Mouse (Mus musculus): ENCODE measurements around the gene Slc35a5. TPM values are rescaled to one million over a fixed set of nuclear protein-coding genes. Genes with fewer than 3 reads are reported as not detected.
A peak's percentile ranks its signal among the peaks of the same experiment; 100 is the strongest.

The Slc35a5 gene
- total RNA-seq, 4 experiments from 2014 or later = 4.0 to 5.5 (median 4.6) TPM

DNA sequence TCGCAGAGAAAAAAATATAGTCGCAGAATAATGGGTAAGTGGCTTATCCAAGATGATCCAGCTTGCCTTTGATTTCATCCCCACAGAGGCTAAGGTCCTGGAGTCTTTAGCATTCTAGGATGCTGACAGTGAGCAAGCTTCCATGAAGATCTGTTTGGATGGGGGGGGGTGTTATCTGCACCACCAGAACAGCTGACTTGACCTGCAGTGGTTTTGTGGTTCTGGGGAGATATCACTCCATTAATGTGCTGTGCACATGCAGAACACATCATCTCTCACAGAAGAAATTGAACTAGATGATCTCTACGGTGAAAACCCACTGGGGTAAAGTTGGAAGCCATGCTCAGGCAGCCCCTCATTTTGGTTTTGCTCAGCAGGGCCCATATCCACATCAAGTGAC, 41.3 kb downstream of the Slc35a5 start:
- no peak for DNase-seq (ENCODE audit: low spot score in 2 of 2)

DNA sequence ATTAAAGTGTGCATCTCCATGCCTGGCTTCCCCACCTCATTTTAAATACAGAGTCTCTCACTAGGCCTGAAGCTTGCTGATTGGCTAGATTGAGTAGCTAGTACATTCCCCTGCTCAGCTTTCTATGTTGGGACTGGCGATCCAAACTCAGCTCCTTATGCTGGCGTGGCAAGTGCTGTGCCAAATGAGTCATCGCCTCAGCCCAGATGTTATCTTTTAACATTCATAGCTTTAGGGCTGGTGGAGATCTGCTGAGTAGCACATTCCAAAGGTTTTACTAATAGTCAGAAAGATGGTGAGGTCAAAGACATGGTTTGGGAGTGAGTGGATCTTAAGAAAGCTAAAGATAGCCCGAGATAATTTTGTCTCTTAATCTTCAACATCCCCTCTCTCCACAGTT, 48.0 kb downstream of the Slc35a5 start:
- peak in 1 of 2 experiments; percentile 33 for DNase-seq (ENCODE audit: low spot score in 2 of 2)

DNA sequence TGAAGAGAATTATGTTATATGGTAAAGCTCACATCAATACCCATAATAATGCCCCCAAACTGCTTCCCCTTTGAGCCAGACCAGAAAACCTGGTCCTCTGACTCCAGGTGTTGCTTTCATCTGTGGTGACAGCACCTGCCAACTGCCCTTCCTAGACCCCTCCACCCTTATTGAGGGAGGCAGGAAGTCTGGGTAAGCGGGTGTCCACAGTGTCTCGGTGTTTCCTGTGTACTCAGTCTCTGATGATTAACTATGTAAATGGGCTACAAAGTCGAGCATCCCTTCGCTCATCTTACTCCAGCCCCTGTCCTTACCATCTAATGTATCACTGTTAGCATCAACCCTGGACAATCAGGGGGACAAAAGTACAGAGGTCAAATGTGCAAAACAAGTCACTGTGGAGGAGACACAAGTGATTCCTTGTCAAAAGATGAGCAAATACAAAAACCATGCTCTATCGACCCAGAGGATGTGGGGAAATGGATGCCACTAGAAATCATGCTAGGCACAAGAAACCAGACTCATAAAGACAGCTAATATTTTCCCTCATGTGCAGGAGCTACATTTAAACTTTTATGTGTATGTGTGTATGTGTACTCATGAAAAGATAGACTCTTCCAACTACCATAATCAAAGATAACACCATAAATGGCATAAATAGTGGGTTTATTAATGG, 50.2 kb downstream of the Slc35a5 start:
- no peak for DNase-seq (ENCODE audit: low spot score in 2 of 2)

DNA sequence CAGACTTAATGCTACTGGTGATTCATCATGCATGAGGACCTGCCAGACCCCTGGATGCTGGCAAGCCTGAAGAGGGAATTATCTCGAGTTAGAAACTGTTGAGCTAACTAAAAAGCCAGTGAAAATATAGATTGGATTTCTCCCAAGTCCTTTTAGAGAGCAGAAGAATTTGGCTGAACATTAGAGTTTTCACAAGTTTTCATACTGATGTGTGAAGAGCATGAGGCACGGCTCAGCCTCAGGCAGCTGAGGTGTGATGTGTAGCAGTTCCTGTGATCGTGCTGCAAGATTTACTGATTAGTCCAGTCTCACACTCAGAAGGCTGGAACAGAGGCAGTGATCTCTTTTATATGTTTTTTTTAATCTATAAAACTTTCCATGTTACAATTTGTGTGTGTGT, 53.5 kb downstream of the Slc35a5 start:
- DNase-seq (ENCODE audit: low spot score in 2 of 2) = no peak

DNA sequence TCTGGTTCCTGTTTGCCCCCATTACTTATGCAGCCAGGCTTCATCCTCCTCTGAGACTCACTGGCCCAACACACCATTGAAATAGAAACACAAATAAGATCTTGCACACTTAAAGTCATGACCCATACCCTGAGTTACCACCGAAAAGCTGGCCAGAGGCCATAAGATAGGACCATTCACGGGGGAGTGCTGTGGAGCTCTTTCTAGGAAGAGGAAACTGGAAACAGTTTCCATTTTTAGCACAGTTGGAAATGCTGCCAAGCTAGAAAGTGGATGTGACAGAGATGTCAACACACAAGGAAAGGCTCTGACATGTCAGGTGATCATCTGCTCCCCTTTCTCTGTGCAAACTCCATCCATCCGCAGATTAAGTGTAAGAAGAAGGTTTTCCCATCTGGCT, 57.6 kb downstream of the Slc35a5 start:
- DNase-seq (ENCODE audit: low spot score in 2 of 2) = no peak

DNA sequence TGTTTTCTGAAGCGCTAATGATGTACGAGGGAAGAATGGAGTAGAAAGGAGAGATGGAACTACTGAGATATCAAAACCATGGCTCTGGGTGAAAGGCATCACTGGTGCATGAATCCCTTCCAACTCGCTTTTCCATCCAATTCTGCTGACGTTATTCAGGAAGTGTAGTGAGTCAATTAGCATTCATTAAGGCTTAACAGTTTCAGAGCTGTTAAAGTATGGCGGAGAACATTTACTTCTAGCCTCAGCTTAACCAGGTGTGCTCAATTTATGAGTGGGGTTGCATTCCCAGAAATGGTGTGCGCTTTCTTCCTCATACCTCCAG, 59.7 kb downstream of the Slc35a5 start:
- DNase-seq (ENCODE audit: low spot score in 2 of 2) = no peak

DNA sequence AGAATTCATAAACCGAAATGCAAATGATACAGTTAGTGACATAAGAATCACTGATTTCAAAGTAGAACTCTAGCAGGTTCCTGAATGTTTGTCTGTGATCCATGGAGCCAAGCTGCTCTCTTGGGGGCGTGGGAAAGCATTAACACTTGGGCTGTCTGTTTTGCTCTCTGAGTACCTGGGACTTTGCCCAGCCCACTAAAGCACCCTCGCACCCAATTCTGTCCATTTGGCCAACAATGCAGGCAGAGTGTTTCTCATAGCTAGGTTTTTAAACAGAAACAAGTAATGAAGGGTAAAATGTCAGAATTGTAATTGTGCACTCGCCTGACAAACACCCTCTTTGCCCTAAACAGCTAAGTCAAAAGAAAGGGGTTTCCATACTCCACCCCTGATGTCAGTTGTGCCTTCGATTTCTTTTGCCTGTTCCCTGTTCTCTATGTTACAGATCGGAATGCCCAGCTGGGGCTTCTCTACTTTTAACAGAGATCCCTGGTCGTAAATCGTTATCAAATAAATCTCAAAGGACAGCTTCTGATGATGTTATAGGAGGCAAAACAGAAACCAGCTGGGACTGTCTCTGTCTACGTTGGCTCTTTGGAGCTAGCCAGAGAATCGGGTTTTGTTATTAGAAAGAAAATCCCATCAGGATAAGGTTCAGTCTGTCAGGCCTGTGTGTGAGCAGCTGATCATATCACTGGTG, 60.2 kb downstream of the Slc35a5 start:
- DNase-seq (ENCODE audit: low spot score in 2 of 2) = no peak

DNA sequence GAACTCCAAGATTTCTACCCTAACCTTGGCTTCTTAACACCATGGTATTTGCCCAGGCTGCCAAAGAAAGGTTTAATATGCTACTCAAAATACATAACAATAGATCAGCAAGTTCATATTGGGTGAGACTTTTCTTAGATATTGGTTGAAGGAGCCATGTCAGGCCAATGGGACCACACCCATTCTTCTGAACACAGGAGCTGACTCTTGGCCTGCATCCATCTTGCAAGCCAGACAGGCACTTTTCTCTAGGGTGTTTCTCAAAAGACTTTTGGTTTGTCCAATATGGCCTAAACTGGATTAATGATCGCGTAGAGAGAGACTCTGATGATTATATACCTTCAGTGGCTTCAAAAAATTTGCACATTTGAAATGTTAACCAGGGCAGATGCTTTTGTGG, 61.0 kb downstream of the Slc35a5 start:
- DNase-seq (ENCODE audit: low spot score in 2 of 2) = no peak

DNA sequence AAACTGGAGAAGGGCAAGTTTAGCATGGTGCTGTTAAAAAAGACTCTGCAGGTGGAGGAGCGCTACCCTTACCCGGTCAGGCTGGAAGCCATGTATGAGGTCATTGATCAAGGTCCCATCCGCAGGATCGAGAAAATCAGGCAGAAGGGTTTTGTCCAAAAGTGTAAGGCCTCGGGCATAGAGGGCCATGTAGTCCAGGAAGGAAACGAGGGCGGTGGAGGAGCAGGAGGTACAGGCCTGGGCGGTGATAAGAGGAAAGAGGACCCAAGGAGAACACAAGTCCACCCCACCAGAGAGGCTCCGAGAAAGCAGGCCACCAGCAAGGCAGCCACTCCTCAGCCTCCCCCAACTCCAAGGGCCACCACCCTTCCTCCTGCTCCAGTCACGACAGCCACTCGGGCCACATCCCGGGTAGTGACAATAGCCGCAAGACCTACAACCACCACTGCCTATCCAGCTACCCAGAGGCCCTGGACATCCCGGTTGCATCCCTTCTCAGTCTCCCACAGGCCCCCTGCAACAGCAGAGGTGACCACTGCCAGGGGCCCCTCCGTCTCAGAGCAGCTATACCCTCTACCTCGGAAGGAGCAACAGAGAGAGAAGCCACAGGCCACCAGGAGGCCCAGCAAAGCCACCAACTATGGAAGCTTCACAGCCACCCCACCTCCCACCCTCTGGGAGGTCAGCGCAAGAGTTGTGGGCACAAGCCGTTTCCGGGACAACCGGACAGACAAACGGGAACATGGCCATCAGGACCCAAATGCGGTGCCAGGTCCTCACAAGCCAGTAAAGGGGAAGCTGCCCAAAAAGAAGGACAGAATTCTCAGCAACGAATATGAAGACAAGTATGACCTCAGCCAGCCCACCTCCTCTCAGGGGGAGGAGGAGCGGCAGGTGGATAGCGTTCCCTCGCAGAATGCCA, 62.7 kb downstream of the Slc35a5 start:
- no peak for DNase-seq (ENCODE audit: low spot score in 2 of 2)

DNA sequence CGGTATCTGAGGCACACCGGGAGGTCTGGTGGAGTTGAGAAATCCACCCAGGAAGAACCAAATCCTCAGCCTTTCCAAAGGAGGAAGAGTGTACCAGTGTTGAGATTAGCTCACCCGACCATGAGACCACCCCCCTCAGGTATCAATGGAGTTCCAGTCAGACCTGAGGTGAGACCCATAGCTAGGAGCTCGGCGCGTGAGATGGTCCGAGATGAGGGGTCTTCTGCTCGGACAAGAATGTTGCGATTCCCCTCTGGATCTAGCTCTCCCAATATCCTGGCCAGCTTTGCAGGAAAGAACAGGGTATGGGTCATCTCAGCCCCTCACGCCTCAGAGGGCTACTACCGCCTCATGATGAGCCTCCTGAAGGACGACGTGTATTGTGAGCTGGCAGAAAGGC, 63.5 kb downstream of the Slc35a5 start:
- DNase-seq (ENCODE audit: low spot score in 2 of 2) = no peak

DNA sequence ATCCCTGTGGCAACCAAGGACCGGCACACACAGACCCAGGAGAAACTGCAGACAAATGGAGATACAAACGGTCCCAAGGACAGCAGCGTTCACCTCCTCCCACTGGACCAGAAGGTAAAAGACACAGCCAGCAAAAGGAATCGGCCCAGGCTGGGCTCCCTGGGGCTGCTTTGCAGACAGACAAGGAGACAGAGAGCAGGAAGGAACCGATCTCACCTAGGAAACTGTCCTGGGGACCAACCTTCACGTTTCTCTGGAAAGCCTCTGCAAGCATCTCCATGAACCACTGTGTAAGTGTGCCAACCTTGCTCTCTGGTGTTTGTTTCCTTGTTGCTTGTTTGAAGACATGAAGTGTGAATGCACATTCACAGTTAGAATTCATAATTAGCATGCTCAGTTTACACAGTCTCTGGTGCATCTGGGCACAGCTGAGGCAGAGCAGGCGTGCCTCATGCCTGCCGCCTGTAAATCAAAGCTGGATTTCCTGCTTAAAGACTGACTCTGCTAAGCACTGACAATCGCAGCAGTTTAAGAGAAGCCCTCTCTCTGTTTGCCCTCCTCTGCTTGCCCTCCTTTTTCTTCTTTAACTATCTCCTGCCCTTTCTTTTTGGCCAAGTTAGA, 64.3 kb downstream of the Slc35a5 start:
- DNase-seq (ENCODE audit: low spot score in 2 of 2) = no peak

DNA sequence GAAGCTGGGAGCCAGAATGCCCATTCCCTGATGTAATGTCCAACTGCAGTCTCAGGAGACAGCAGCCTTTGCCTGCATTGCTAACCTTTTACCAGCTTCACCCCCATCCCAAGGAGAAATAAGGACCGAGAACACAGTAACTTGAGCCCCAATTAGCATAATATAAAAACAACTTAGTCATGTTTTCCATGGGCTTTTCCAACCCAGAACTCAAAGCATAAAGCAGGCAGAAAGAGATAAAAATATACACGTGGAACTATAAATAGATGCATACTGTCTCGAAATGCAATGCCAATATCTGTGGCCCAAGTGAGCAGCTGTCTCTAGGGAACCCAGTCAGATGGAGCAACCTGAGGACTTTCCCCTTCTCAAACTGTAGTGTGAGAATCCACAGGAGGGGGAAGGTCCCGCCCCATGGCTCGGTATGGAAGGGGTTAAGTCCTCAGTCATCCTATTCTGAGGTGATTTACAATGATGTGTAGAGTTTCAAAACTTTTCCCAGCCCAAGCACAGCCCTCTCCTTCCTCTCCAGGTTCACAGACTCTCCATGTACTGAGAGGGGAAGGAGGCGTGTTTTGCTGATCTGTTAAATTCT, 65.3 kb downstream of the Slc35a5 start, which contains the start of gene Ccdc80:
Gene Ccdc80 (plus strand): TSS at position 266 of the 595 bp plus-strand sequence.
- DNase-seq (ENCODE audit: low spot score in 2 of 2) = peak in 1 of 2 experiments; percentile 33

DNA sequence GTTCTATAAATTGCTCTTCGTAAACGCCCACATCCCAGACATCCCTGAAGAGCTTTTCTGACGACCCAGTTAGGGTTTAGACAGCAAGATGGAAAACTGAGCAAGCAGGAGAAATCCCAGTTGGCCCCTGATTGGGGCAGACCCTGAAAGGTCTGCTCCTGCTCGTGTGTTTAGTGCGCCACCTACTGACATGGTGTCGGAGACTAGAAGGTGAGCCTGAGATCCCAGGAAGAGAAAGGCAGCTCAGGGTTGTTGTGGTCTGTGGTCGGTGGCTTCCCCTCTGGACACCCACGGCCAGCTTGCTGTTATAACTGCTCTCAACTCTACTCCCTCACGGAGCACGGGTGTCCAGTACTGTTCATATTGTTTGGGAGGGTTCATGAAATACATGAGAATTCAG, 68.5 kb downstream of the Slc35a5 start:
- peak; percentile 50 to 59 for DNase-seq (ENCODE audit: low spot score in 2 of 2)

Other genes with a start within 250 kb of the Slc35a5 start
- not detected for gene Cd200r3, start 215.0 kb downstream of the Slc35a5 start, total RNA-seq (2022)
- gene Ccdc80, start 65.3 kb downstream of the Slc35a5 start, total RNA-seq (2022) = 10 to 100 TPM in 3 of 4 experiments, 1 to 10 TPM in 1; 9.3 to 24.8 (median 12.4) TPM
- gene Atg3, start 79 bp upstream of the Slc35a5 start, total RNA-seq (2022) = 10 to 100 TPM; 20.5 to 23.3 (median 21.9) TPM
- gene Btla, start 65.6 kb upstream of the Slc35a5 start, total RNA-seq (2022) = under 1 TPM in 3 of 4 experiments, not detected in 1; 0.19 to 0.64 (median 0.36) TPM

All from gastrocnemius, adult 8-10 months (tissue).